Mouse (Mus musculus) bone marrow, adult 2 months (tissue): ENCODE data around the gene Agl.

Experiments used
- CTCF ChIP-seq: fragments of 200-500 bp; IDR thresholded peaks from 2 replicates; pipeline ENCODE4 v1.5.1; 2011; ENCODE audit warnings: low read length, control low read depth; ENCODE audit not compliant: control insufficient read depth, insufficient read depth
- POLR2A ChIP-seq: fragments of 200-500 bp; IDR thresholded peaks from 2 replicates; pipeline ENCODE4 v1.6.1; 2011; ENCODE audit warnings: low read depth, mild to moderate bottlenecking, control low read depth, low read length, borderline replicate concordance; ENCODE audit not compliant: control insufficient read depth

DNA sequence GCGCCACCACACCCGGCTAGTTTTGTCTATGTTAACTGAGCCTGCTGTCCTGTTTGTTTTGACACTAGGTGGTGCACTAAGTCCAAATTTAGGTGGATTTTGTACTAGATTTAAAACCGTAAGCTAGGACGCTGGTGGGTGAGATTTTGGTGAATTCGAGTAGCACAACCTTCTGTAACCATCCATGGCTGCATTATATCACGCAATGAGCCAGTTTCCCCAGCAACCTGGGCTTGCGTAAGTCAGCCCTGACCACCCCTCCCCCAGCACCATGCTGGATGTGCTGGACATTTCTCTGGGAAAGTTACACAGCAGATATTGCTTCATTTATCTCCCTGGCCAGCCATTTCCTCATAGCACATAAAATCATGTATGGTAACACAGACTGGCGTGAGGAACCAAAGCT lies 70.6 kb downstream of the Agl start:
- no peak for TF ChIP-seq CTCF
- TF ChIP-seq POLR2A: no peak
